Mouse (Mus musculus) hindbrain, embryonic 16.5 days (tissue): Measurements from ENCODE around the gene Terb1. TPM values are rescaled to one million over a fixed set of nuclear protein-coding genes. Genes with fewer than 3 reads are reported as not detected.

Experiments used
- ATAC-seq: fragments of 200-750 bp; cut with Nextera tagmentation; 2 replicates; pipeline ENCODE4 v1.8.0; 2017; ENCODE audit warnings: moderate TSS enrichment, moderate library complexity
- H3K27ac ChIP-seq: fragments of 300-500 bp; sonication (generic); 2 replicates; pipeline ENCODE4 v1.5.1; 2014; ENCODE audit warnings: low read depth, mild to moderate bottlenecking, control low read depth, low read length, moderate library complexity
- H3K27me3 ChIP-seq: fragments of 300-500 bp; sonication (generic); replicated peaks from 2 replicates; pipeline ENCODE4 v1.6.1; 2014; ENCODE audit warnings: low read length; ENCODE audit not compliant: control insufficient read depth, insufficient read depth
- H3K36me3 ChIP-seq: fragments of 300-500 bp; sonication (generic); 2 replicates; pipeline ENCODE4 v1.6.1; 2014; ENCODE audit warnings: mild to moderate bottlenecking, low read length, moderate library complexity, mixed read lengths; ENCODE audit not compliant: control insufficient read depth, insufficient read depth
- H3K4me1 ChIP-seq: fragments of 300-500 bp; sonication (generic); 2 replicates; pipeline ENCODE4 v1.6.1; 2014; ENCODE audit warnings: low read depth, low read length; ENCODE audit not compliant: control insufficient read depth, insufficient read depth
- H3K4me2 ChIP-seq: fragments of 300-500 bp; sonication (generic); 2 replicates; pipeline ENCODE4 v1.6.1; 2014; ENCODE audit warnings: mild to moderate bottlenecking, low read length, control low read depth, moderate library complexity
- H3K4me3 ChIP-seq: fragments of 300-500 bp; sonication (generic); 2 replicates; pipeline ENCODE4 v1.5.1; 2014; ENCODE audit warnings: mild to moderate bottlenecking, low read length, control low read depth, moderate library complexity
- H3K9ac ChIP-seq: fragments of 300-500 bp; sonication (generic); 2 replicates; pipeline ENCODE4 v1.6.1; 2014; ENCODE audit warnings: low read depth, mild to moderate bottlenecking, control low read depth, low read length, moderate library complexity
- H3K9me3 ChIP-seq: fragments of 300-500 bp; sonication (generic); 2 replicates; pipeline ENCODE4 v1.6.1; 2014; ENCODE audit warnings: mild to moderate bottlenecking, low read length, moderate library complexity; ENCODE audit not compliant: control insufficient read depth
- WGBS: fragments of 180-500 bp; shearing (Covaris S2); extraction: QIAGEN DNeasy Blood & Tissue Kit; methylation state at CpG from one replicate; pipeline ENCODE4 v1.1.7; 2014; 5-methylcytosine and 5-hydroxymethylcytosine counted together
- polyA plus RNA-seq: library from polyadenylated mRNA; unstranded; fragments of >200 nt; fragmentation: Nextera tagmentation; extraction: Ambion mirVana; gene quantifications from 2 replicates; pipeline ENCODE4 v1.2.1, GENCODE M21; 2015

The Terb1 gene
- polyA plus RNA-seq, 1 experiment from 2014 or later: 0.70 TPM

GRCm38 (mm10) chr8:104442299-104443124, 67.2 kb downstream of the Terb1 start, which contains the start of gene Dync1li2:
Gene Dync1li2 (minus strand): TSS chr8:104443047.
- WGBS: under 1% methylated on average over 57 of the region's 75 CpGs
- Histone ChIP-seq H3K27me3 (no peaks in the 10 kb centered on the region), H3K4me3 (peak within 1 kb of the TSS; percentile 85), H3K9ac (peak within 1 kb of the TSS; percentile 98), H3K9me3 (no peaks in the 10 kb centered on the region), H3K4me1 (peaks cover 13% of the 10 kb centered on the region), H3K27ac (peak within 1 kb of the TSS; percentile 89), H3K4me2 (peak within 1 kb of the TSS; percentile 81), H3K36me3 (peaks cover 15% of the 10 kb centered on the region)
- ATAC-seq: peak; percentile 92

- 44% methylated on average over 7 of the region's 7 CpGs for WGBS
- H3K36me3 ChIP-seq: peaks cover 23% of the 10 kb centered on the region
- H3K4me3 ChIP-seq: peak overlapping the region; percentile 85
- H3K27ac ChIP-seq: no peak overlapping the region
- peak overlapping the region; percentile 81 for H3K4me2 ChIP-seq
- no peaks in the 10 kb centered on the region for H3K27me3 ChIP-seq
- peak overlapping the region; percentile 98 for H3K9ac ChIP-seq
- no peak for ATAC-seq
- no peaks in the 10 kb centered on the region for H3K9me3 ChIP-seq
- peaks cover 13% of the 10 kb centered on the region for H3K4me1 ChIP-seq
Observed at GRCm38 (mm10) chr8:104441613-104442012, 68.1 kb downstream of the Terb1 start.

- Histone ChIP-seq H3K9me3 (no peaks in the 10 kb centered on the region), H3K4me1 (peaks cover 21% of the 10 kb centered on the region), H3K27me3 (no peaks in the 10 kb centered on the region), H3K4me3 (no peak overlapping the region), H3K36me3 (peaks cover 31% of the 10 kb centered on the region), H3K4me2 (no peak overlapping the region), H3K27ac (no peak overlapping the region), H3K9ac (no peak overlapping the region)
- ATAC-seq: no peak
- 96% methylated on average over 8 of the region's 8 CpGs for WGBS
Observed at GRCm38 (mm10) chr8:104439461-104439860, 70.2 kb downstream of the Terb1 start.

GRCm38 (mm10) chr8:104437494-104438135, 72.1 kb downstream of the Terb1 start:
- 90% methylated on average over 13 of the region's 13 CpGs for WGBS
- Histone ChIP-seq H3K27ac (no peak overlapping the region), H3K4me3 (no peak overlapping the region), H3K9me3 (no peaks in the 10 kb centered on the region), H3K4me1 (peaks cover 24% of the 10 kb centered on the region), H3K27me3 (no peaks in the 10 kb centered on the region), H3K9ac (no peak overlapping the region), H3K36me3 (peaks cover 38% of the 10 kb centered on the region), H3K4me2 (no peak overlapping the region)
- ATAC-seq: no peak

GRCm38 (mm10) chr8:104436591-104436990, 73.1 kb downstream of the Terb1 start:
- no peak for ATAC-seq

GRCm38 (mm10) chr8:104436038-104436437, 73.7 kb downstream of the Terb1 start:
- H3K4me2 ChIP-seq: peak overlapping the region; percentile 0; the same call in 1 of the 2 replicates
- 0 out of 2 replicates have a peak overlapping the region, but pooled peaks have one; percentile 35 for H3K9ac ChIP-seq
- no peaks in the 10 kb centered on the region for H3K27me3 ChIP-seq
- peaks cover 16% of the 10 kb centered on the region for H3K4me1 ChIP-seq
- H3K36me3 ChIP-seq: peaks cover 48% of the 10 kb centered on the region
- H3K9me3 ChIP-seq: no peaks in the 10 kb centered on the region; the same call in 1 of the 2 replicates
- no peak overlapping the region for H3K4me3 ChIP-seq
- WGBS: 14% methylated on average over 12 of the region's 12 CpGs
- peak overlapping the region; percentile 74 for H3K27ac ChIP-seq
- ATAC-seq: peak; percentile 97

More at GRCm38 (mm10) chr8:104436591-104436990, 73.1 kb downstream of the Terb1 start:
- peaks cover 21% of the 10 kb centered on the region for H3K4me1 ChIP-seq
- no peaks in the 10 kb centered on the region for H3K27me3 ChIP-seq
- H3K4me2 ChIP-seq: no peak overlapping the region
- H3K36me3 ChIP-seq: peaks cover 45% of the 10 kb centered on the region
- H3K9ac ChIP-seq: 0 out of 2 replicates have a peak overlapping the region, but pooled peaks have one; percentile 30
- no peak overlapping the region for H3K4me3 ChIP-seq
- no peaks in the 10 kb centered on the region; the same call in 1 of the 2 replicates for H3K9me3 ChIP-seq
- 94% methylated on average over 4 of the region's 4 CpGs for WGBS
- H3K27ac ChIP-seq: peak overlapping the region; percentile 62

- no peak overlapping the region for H3K4me2 ChIP-seq
- 82% methylated on average over 18 of the region's 18 CpGs for WGBS
- no peak for ATAC-seq
- no peak overlapping the region for H3K9ac ChIP-seq
- no peak overlapping the region for H3K27ac ChIP-seq
- peaks cover 48% of the 10 kb centered on the region for H3K36me3 ChIP-seq
- no peak overlapping the region for H3K4me3 ChIP-seq
- H3K9me3 ChIP-seq: no peaks in the 10 kb centered on the region; the same call in 1 of the 2 replicates
- H3K27me3 ChIP-seq: no peaks in the 10 kb centered on the region
- peaks cover 10% of the 10 kb centered on the region for H3K4me1 ChIP-seq
Observed at GRCm38 (mm10) chr8:104434826-104435354, 74.8 kb downstream of the Terb1 start.

GRCm38 (mm10) chr8:104434275-104434674, 75.4 kb downstream of the Terb1 start:
- Histone ChIP-seq H3K27me3 (no peaks in the 10 kb centered on the region), H3K4me2 (no peak overlapping the region), H3K27ac (no peak overlapping the region), H3K9ac (no peak overlapping the region), H3K36me3 (peaks cover 48% of the 10 kb centered on the region), H3K9me3 (no peaks in the 10 kb centered on the region; the same call in 1 of the 2 replicates), H3K4me3 (no peak overlapping the region), H3K4me1 (peaks cover 10% of the 10 kb centered on the region)
- ATAC-seq: 0 out of 2 replicates have a peak, but pooled peaks have one; percentile 8
- WGBS: 71% methylated on average over 4 of the region's 4 CpGs
